Mouse (Mus musculus) thymus, adult 2 months (tissue): Measurements from ENCODE around the gene 1700008O03Rik. TPM values are rescaled to one million over a fixed set of nuclear protein-coding genes. Genes with fewer than 3 reads are reported as not detected.

Experiments used
- DNase-seq: peaks from one replicate; pipeline ENCODE4 v3.0.0; 2021
- H3K27ac ChIP-seq: fragments of 200-500 bp; 2 replicates; pipeline ENCODE4 v1.5.1; 2012; ENCODE audit warnings: low read length, control low read depth; ENCODE audit not compliant: control insufficient read depth, insufficient read depth
- H3K27me3 ChIP-seq: fragments of 200-500 bp; 2 replicates; pipeline ENCODE4 v1.6.1; 2012; ENCODE audit warnings: mild to moderate bottlenecking, low read length, moderate library complexity, mixed read lengths; ENCODE audit not compliant: control insufficient read depth, insufficient read depth
- H3K36me3 ChIP-seq: fragments of 200-500 bp; 2 replicates; pipeline ENCODE4 v1.6.1; 2012; ENCODE audit warnings: mild to moderate bottlenecking, low read length, moderate library complexity; ENCODE audit not compliant: control insufficient read depth, insufficient read depth
- H3K4me1 ChIP-seq: fragments of 200-500 bp; replicated peaks from 2 replicates; pipeline ENCODE4 v1.6.1; 2012; ENCODE audit warnings: low read length; ENCODE audit not compliant: control insufficient read depth, insufficient read depth
- H3K4me3 ChIP-seq: fragments of 200-500 bp; 2 replicates; pipeline ENCODE4 v1.5.1; 2012; ENCODE audit warnings: mild to moderate bottlenecking, low read length, control low read depth, moderate library complexity; ENCODE audit not compliant: control insufficient read depth, insufficient read depth
- CTCF ChIP-seq: fragments of 200-500 bp; IDR thresholded peaks from 2 replicates; pipeline ENCODE4 v1.5.1; 2012; ENCODE audit warnings: mild to moderate bottlenecking, control low read depth, low read length, moderate library complexity, borderline replicate concordance; ENCODE audit not compliant: control insufficient read depth, poor library complexity, insufficient read depth; ENCODE audit errors: extremely low read depth
- POLR2A ChIP-seq: fragments of 200-500 bp; IDR thresholded peaks from 2 replicates; pipeline ENCODE4 v1.6.1; 2012; ENCODE audit warnings: mild to moderate bottlenecking, low read length, control low read depth, moderate library complexity; ENCODE audit not compliant: control insufficient read depth, poor library complexity, insufficient read depth; ENCODE audit errors: extremely low read depth
- WGBS: fragments of 180-500 bp; shearing (Covaris S2); methylation state at CpG from one replicate; pipeline ENCODE4 v1.1.7; 2018; 5-methylcytosine and 5-hydroxymethylcytosine counted together
- polyA plus RNA-seq: library from polyadenylated mRNA; depleted of rRNA; stranded (reverse); fragments of >200 nt; gene quantifications from 2 replicates; pipeline ENCODE4 v1.2.3, GENCODE M21; 2012

The 1700008O03Rik gene
- polyA plus RNA-seq, 1 experiment = 2.1 TPM

- peak; percentile 60 for DNase-seq
- Histone ChIP-seq H3K4me1 (peaks cover 15% of the 10 kb centered on the region), H3K27me3 (no peaks in the 10 kb centered on the region; the same call in 1 of the 2 replicates), H3K4me3 (peak within 1 kb of the TSS; percentile 44), H3K36me3 (no peaks in the 10 kb centered on the region), H3K27ac (peak within 1 kb of the TSS; percentile 76)
- TF ChIP-seq POLR2A (no peak), CTCF (no peak)
- under 1% methylated on average over 32 of the region's 33 CpGs for WGBS
Observed at GRCm38 (mm10) chr7:44383980-44384715, 1.5 kb downstream of the 1700008O03Rik start, which contains the start of gene Syt3. Gene Syt3, plus strand, starts transcription at chr7:44384102.

- TF ChIP-seq CTCF = no peak
- no peak for TF ChIP-seq POLR2A
- DNase-seq = peak; percentile 45
- Histone ChIP-seq H3K27ac (peak overlapping the region; percentile 76), H3K4me3 (no peak overlapping the region), H3K27me3 (no peaks in the 10 kb centered on the region; the same call in 1 of the 2 replicates), H3K4me1 (peaks cover 15% of the 10 kb centered on the region), H3K36me3 (no peaks in the 10 kb centered on the region)
- 64% methylated on average over 12 of the region's 12 CpGs for WGBS
Observed at GRCm38 (mm10) chr7:44382541-44382940, 3.1 kb downstream of the 1700008O03Rik start.

- Histone ChIP-seq H3K27me3 (no peaks in the 10 kb centered on the region), H3K36me3 (no peaks in the 10 kb centered on the region), H3K27ac (no peak overlapping the region), H3K4me3 (no peak overlapping the region), H3K4me1 (peaks cover 20% of the 10 kb centered on the region)
- no peak for TF ChIP-seq POLR2A
- no peak for TF ChIP-seq CTCF
- 59% methylated on average over 4 of the region's 4 CpGs for WGBS
- DNase-seq = no peak
Observed at GRCm38 (mm10) chr7:44378290-44378689, 7.3 kb downstream of the 1700008O03Rik start.

- no peak overlapping the region for H3K4me3 ChIP-seq
- no peaks in the 10 kb centered on the region for H3K27me3 ChIP-seq
- peaks cover 13% of the 10 kb centered on the region for H3K4me1 ChIP-seq
- TF ChIP-seq CTCF = no peak
- no peak for TF ChIP-seq POLR2A
- 84% methylated on average over 3 of the region's 3 CpGs for WGBS
- H3K36me3 ChIP-seq = no peaks in the 10 kb centered on the region
- no peak for DNase-seq
- no peak overlapping the region for H3K27ac ChIP-seq
Observed at GRCm38 (mm10) chr7:44375793-44376192, 9.8 kb downstream of the 1700008O03Rik start.

GRCm38 (mm10) chr7:44375207-44375606, 10.4 kb downstream of the 1700008O03Rik start:
- no peaks in the 10 kb centered on the region for H3K36me3 ChIP-seq
- DNase-seq = no peak
- no peaks in the 10 kb centered on the region for H3K27me3 ChIP-seq
- no peak overlapping the region for H3K27ac ChIP-seq
- 67% methylated on average over 10 of the region's 10 CpGs for WGBS
- peaks cover 13% of the 10 kb centered on the region for H3K4me1 ChIP-seq
- H3K4me3 ChIP-seq = no peak overlapping the region
- TF ChIP-seq POLR2A = no peak
- TF ChIP-seq CTCF = no peak

- WGBS = 30% methylated on average over 5 of the region's 5 CpGs
- no peaks in the 10 kb centered on the region for H3K27me3 ChIP-seq
- TF ChIP-seq POLR2A (no peak), CTCF (no peak)
- H3K27ac ChIP-seq = no peak overlapping the region
- DNase-seq = peak; percentile 30
- peaks cover 13% of the 10 kb centered on the region for H3K4me1 ChIP-seq
- H3K36me3 ChIP-seq = no peaks in the 10 kb centered on the region
- H3K4me3 ChIP-seq = peak overlapping the region; percentile 51
Observed at GRCm38 (mm10) chr7:44374756-44375155, 10.9 kb downstream of the 1700008O03Rik start.
